Mouse (Mus musculus) inflammation-experienced regulatory T-cells, adult 16 weeks (primary cell): Measurements from ENCODE around the gene Sh3glb2. TPM values are rescaled to one million over a fixed set of nuclear protein-coding genes. Genes with fewer than 3 reads are reported as not detected.

Experiments used
- polyA plus RNA-seq: library from polyadenylated mRNA; unstranded; fragments of 100-300 nt; shearing (Covaris generic); gene quantifications from one replicate; pipeline ENCODE4 v1.2.1, GENCODE M21; 2017

Sh3glb2 gene
- 145 TPM for polyA plus RNA-seq

GRCm38 (mm10) chr2:30358533-30359531 is at the start of gene Sh3glb2:
Sh3glb2 (minus strand) TSS chr2:30359337.

DNA sequence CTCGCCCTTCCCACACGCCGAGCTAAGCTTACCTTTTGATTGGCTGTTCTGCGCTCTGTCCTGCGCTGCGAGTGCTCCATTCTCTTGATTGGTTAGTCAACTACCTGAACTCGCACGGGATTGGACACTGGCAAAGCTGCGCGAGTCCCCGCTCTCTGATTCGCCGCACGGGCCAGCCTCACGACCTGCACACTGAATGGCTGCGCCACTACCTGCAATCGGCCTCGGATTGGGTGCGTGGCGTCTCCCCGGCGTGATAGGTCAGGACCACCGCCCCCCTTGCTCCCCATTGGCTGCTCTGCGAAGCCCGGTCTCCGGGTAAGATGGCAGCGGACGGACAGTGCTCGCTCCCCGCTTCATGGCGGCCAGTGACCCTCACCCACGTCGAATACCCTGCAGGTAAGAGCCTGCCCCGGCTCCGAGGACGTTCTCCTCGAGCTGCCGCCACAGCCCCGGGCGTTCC is 33.0 kb upstream of the Sh3glb2 start, which contains the start of gene Dolpp1:
Gene Dolpp1 (plus strand): TSS at position 141 of the 463 bp plus-strand sequence.

GRCm38 (mm10) chr2:30363773-30364650 is 4.9 kb upstream of the Sh3glb2 start, which contains the start of gene Miga2:
Miga2 (plus strand) TSS chr2:30364233.

Other genes starting within 250 kb of the Sh3glb2 start
- 37.3 TPM for gene Zer1, start 234.8 kb downstream of the Sh3glb2 start, polyA plus RNA-seq
- gene Tbc1d13, start 225.6 kb downstream of the Sh3glb2 start, polyA plus RNA-seq, result 8.8 TPM
- 2.6 TPM for gene Endog, start 187.8 kb downstream of the Sh3glb2 start, polyA plus RNA-seq
- 47.6 TPM for gene Spout1, start 180.9 kb downstream of the Sh3glb2 start, polyA plus RNA-seq
- 11.9 TPM for gene Kyat1, start 153.5 kb downstream of the Sh3glb2 start, polyA plus RNA-seq
- 6.4 TPM for gene Lrrc8a, start 121.6 kb downstream of the Sh3glb2 start, polyA plus RNA-seq
- gene Gm28035, start 118.8 kb downstream of the Sh3glb2 start, polyA plus RNA-seq, result 1.6 TPM
- gene Phyhd1, start 93.1 kb downstream of the Sh3glb2 start, polyA plus RNA-seq, result 4.7 TPM
- gene Gm28038, start 78.3 kb downstream of the Sh3glb2 start, polyA plus RNA-seq, result not detected
- 19.2 TPM for gene Dolk, start 73.0 kb downstream of the Sh3glb2 start, polyA plus RNA-seq
- gene Nup188, start 72.9 kb downstream of the Sh3glb2 start, polyA plus RNA-seq, result 25.2 TPM
- 16.8 TPM for gene Miga2, start 4.9 kb upstream of the Sh3glb2 start, polyA plus RNA-seq
- gene Dolpp1, start 32.9 kb upstream of the Sh3glb2 start, polyA plus RNA-seq, result 39.1 TPM
- gene Crat, start 56.5 kb upstream of the Sh3glb2 start, polyA plus RNA-seq, result 7.4 TPM
- 137 TPM for gene Ptpa, start 56.7 kb upstream of the Sh3glb2 start, polyA plus RNA-seq
- 0.24 TPM for gene Ier5l, start 114.9 kb upstream of the Sh3glb2 start, polyA plus RNA-seq
- gene Cstad, start 235.7 kb upstream of the Sh3glb2 start, polyA plus RNA-seq, result 2.4 TPM